Comparison of ENCODE assay signal across 12 mouse cellular contexts in the genomic region with DNA sequence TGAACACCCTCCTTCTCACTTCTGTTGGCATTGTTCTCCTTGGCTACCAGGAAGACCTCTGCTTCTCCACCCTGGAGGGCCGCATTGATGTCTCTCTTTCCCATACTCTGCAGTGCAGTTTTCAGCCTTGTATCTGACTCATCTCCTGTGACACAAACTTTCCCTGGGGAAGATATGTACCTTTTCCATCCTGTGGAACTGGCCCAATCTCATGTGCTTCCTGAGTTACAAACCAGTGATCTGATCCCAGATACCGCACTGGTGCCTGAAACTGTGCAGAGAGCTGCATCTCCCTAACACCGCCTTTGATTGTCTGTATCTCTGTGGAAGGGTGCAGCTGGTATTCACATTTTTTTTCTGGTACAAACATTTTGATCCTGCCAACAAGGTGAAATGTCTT.
"Had no signal": no experiment of that assay in that cellular context is flagged by ENCODE, and none has a peak within 500 bp of the region (broad histone marks: within the 10 kb centered on the region; RNA-seq: fewer than 3 reads in every experiment).

No protein-coding gene starts in this region.

- DNase-seq: left cerebral cortex, postnatal 4 days; liver; liver, embryonic 13.5 days; liver, postnatal 0 days; lung, adult 18-20 months; lung, adult 2 months; lung, embryonic 14.5 days; lung, postnatal 10 days; lung, postnatal 14 days; lung, postnatal 36 days; lung, postnatal 4 days; midbrain, embryonic 14.5 days had no signal
